Mouse (Mus musculus) urinary bladder, adult 18-20 months (tissue): ENCODE results near the gene Slc6a6.

Source experiments
- DNase-seq, 2 experiments: peaks; one replicate each; pipeline ENCODE4 v3.0.0; 2022; ENCODE audit warnings: low spot score in 2 of 2, mixed read lengths in 2 of 2

Gene Slc6a6

GRCm38 (mm10) chr6:91669270-91669669, 14.6 kb upstream of the Slc6a6 start:
- DNase-seq, result no peak

- no peak for DNase-seq
Measured at GRCm38 (mm10) chr6:91670224-91670623, 13.6 kb upstream of the Slc6a6 start.

- no peak for DNase-seq
Measured at GRCm38 (mm10) chr6:91674757-91675350, 9.0 kb upstream of the Slc6a6 start.

GRCm38 (mm10) chr6:91678506-91679094, 5.3 kb upstream of the Slc6a6 start:
- no peak for DNase-seq

GRCm38 (mm10) chr6:91679095-91679577, 4.7 kb upstream of the Slc6a6 start:
- no peak for DNase-seq

- no peak for DNase-seq
Measured at GRCm38 (mm10) chr6:91679716-91680115, 4.1 kb upstream of the Slc6a6 start.

- DNase-seq, result no peak
Measured at GRCm38 (mm10) chr6:91681841-91682240, 2.0 kb upstream of the Slc6a6 start.

GRCm38 (mm10) chr6:91683121-91683520, 732 bp upstream of the Slc6a6 start:
- DNase-seq, result no peak

- DNase-seq, result no peak
Measured at GRCm38 (mm10) chr6:91684474-91684829, 599 bp downstream of the Slc6a6 start.

- DNase-seq, result peak in 1 of 2 experiments; percentile 42
Measured at GRCm38 (mm10) chr6:91684831-91685532, 1.1 kb downstream of the Slc6a6 start.

- no peak for DNase-seq
Measured at GRCm38 (mm10) chr6:91685533-91685883, 1.7 kb downstream of the Slc6a6 start.

GRCm38 (mm10) chr6:91685896-91686295, 2.0 kb downstream of the Slc6a6 start:
- no peak for DNase-seq

- no peak for DNase-seq
Measured at GRCm38 (mm10) chr6:91686597-91686996, 2.7 kb downstream of the Slc6a6 start.

- DNase-seq, result no peak
Measured at GRCm38 (mm10) chr6:91688021-91688420, 4.2 kb downstream of the Slc6a6 start.

- DNase-seq, result no peak
Measured at GRCm38 (mm10) chr6:91689231-91689630, 5.4 kb downstream of the Slc6a6 start.

GRCm38 (mm10) chr6:91690222-91690621, 6.4 kb downstream of the Slc6a6 start:
- no peak for DNase-seq

- DNase-seq, result no peak
Measured at GRCm38 (mm10) chr6:91690646-91691045, 6.8 kb downstream of the Slc6a6 start.

- DNase-seq, result no peak
Measured at GRCm38 (mm10) chr6:91691576-91691975, 7.7 kb downstream of the Slc6a6 start.

- no peak for DNase-seq
Measured at GRCm38 (mm10) chr6:91693301-91693886, 9.5 kb downstream of the Slc6a6 start.

GRCm38 (mm10) chr6:91694610-91695009, 10.8 kb downstream of the Slc6a6 start:
- no peak for DNase-seq

- DNase-seq, result no peak
Measured at GRCm38 (mm10) chr6:91698831-91699230, 15.0 kb downstream of the Slc6a6 start.

- DNase-seq, result no peak
Measured at GRCm38 (mm10) chr6:91699482-91700200, 15.8 kb downstream of the Slc6a6 start.
